Mouse (Mus musculus) regulatory T cell (primary cell): Measurements from ENCODE around the gene Wasf2.

Experiments
- in situ Hi-C: fragments of 300-600 bp; cut with MboI, MseI; formaldehyde crosslinking; loops from one replicate; pipeline ENCODE4 v1.15.1; 2025; ENCODE audit warnings: high pct_unique_total_duplicates

The Wasf2 gene

DNA sequence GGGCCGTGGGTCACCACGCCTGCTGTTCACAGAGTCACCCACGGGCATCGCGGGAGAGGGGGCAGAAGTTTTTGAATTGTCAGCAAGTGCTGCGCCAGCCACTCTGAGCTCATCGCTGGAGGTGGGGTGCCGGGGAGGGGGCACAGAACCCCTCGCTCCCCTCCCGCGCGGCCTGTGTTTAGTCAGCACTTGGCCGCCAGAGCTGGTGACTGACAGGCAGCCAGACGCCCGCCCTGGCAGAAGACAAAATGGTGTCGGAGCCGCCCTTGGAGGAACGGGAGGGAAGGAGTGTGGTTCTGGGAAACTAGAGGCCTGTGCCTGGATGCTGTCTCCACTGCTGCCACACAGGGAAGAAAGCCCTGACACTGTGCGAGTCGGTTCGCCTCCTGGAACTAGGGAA, 70.0 kb downstream of the Wasf2 start:
- in situ Hi-C loops: no loop called here

DNA sequence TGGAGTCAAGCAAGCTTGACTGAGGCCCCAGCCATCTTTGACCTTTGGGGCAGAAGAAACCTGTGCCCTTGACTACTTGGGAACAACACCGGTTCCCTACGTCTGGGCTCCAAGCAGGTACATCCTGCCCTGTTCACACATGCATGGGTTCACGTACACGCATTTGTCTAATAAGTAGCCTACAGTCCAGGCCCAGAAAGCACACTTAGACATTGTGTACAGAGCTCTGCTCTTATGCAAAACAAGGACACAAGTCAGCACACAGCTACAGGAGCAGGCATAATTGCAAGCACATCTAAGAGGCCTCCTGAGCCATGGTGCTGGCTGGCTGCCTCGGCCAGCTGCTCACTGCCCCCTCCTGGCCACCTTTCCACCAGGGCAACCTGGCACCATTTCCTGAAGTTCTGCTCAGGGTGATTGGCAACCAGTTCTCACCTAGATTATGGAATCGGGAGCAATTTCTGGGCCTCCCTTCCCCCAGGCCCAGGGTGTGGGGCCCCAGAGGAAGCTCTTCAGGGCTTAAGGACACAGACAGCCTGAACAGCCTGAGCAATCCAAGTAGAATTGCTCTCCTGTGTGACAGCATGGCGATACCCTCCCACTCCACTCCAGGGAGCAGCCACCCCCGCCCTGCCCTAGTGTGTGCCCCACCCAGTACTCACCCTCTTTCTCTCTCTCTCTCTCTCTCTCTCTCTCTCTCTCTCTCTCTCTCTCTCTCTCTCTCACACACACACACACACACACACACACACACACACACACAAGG, 70.9 kb downstream of the Wasf2 start:
- in situ Hi-C loops: no loop called here

DNA sequence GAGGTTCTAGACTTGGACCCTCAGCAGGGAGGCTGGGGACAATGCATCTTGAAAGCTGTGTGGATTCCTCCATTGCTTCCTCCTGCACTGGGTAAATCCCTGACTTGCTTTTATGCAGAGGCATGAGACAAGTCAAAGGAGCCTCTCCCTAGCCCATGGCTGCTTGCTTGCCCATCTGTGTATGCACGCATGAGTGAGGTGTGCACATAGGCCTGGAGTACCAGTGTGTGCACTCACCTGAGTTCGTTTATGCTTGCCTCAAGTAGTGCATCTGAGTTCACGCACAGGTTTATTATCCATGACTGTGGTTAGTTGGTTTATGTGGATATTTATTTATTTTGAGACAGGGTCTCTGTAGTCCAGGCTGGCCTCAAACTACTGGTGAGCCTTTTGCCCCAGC, 71.9 kb downstream of the Wasf2 start:
- in situ Hi-C loops: no loop called here

DNA sequence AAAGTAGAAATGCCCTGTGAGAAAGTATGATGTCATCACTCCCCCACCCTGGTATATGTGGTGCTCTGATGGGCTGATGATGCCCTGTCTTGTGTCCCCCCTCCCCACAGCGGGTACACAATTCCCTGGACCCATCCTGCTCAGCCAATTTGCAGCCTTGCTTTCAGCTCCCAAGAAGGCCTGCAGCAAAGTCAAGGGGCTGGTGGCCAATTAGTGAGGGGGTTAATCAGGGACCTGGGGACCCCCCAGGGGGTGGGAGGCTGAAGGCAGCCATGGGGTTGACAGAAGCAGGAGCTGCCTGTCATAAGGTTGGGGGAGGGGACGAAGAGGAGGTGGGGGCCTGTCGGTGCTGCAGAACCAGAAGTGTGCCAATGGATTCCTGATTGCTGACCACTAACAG, 73.3 kb downstream of the Wasf2 start:
- in situ Hi-C loops: no loop called here

DNA sequence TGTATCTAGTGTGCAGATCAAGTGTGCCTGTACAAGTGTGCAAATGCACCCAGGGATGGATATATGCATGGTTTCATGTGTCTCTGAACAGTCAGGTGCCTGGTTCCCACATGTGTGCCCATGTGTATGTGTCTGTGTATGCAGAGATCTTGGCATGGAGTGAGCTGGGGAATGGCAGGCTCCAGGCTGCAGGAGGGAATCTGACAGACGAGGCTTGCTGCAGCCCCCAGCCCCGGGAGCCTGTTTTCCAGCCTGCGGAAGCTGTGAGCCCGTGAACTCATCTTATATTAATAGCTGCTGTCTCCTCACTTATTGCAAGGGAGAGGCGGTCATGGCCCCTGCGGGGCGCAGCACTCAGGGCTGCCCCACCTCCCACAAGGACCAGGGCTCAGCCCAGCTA, 74.1 kb downstream of the Wasf2 start:
- in situ Hi-C loops: no loop called here

DNA sequence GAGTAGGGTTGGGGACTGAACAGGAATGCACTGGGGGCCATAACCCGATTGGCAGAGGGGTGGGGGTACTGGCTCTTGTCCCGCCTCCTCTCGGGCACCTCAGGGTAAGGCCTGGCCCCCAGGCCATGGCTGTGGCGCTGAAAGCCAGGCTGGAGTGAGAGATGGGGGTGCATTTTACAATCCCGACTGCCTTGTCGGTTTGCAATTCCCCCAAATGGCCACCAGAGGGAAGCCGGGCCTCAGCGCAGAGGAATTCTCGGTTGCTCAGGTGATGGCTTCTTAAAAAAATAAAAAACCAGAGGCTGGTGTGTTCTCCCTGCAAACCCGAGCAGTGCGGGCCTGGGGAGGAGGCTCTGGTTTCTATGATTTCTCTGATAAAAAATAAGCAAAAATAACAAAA, 79.1 kb downstream of the Wasf2 start:
- in situ Hi-C loops: no loop called here

DNA sequence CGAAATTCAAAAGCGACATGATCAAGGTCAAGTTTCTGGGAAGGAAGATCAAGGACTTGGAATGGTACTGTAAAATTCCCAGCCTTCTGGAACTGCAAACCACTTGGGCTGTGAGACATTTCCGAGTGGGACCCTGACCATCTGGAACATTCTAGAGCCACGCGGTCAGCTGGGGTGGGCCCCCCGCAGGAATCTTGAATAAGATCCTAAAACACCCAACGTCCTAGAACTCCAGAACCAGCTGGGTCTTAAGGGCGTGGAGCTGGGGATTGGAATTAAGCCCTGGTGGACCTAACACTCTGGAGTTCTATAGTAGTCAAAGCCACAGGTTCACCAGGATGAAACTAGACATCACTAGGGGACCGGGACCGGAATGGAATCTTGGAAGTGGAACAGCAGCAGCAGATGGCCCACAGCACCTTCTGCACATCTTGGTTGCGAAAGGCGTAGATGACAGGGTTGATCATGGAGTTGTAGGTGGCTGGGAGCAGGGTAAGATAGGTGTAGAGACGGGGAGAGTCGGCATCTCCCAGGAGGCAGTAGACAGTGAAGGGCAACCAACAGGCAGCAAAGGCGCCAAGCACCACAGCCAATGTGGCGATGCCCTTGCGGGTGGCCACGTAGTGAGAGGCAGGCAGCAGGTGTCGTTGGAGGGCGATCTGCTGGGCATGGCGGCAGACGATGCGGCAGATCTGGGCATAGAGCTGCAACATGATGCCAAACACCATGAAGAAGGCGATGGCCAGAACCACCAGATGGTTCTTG, 79.9 kb downstream of the Wasf2 start:
- in situ Hi-C loops: loop anchor here (5.0 kb wide), 2 partner anchors 37 to 87 kb away; no protein-coding TSS in a partner anchor

DNA sequence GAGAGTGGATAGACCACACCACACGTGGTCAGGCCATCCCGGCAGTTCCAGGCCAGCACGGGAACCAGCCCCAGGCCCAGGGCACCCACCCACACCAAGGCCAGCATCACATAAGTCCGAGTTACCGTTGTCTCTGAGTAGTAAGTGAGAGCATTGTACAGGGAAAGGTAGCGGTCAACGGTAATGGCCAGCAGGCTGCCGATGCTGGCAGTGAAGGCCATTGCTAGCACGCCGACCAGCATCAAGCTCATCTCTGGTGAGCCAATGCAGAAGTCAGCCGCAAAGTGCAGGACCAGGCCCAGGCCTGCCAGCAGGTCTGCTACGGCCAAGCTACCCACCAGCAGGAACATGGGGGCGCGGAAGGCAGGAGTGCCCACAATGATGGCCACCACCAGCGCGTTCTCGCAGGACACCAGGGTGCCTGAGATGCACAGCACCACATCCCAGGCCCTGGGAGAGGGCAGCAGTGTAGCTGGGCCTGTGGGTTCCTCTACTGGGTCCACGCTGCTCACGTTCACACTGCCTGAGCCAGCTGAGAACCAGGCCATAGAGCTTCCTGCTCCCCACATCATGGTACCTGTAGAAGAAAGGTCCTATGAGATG, 80.6 kb downstream of the Wasf2 start:
- in situ Hi-C loops: loop anchor here (5.0 kb wide), 2 partner anchors 36 to 86 kb away; no protein-coding TSS in a partner anchor

DNA sequence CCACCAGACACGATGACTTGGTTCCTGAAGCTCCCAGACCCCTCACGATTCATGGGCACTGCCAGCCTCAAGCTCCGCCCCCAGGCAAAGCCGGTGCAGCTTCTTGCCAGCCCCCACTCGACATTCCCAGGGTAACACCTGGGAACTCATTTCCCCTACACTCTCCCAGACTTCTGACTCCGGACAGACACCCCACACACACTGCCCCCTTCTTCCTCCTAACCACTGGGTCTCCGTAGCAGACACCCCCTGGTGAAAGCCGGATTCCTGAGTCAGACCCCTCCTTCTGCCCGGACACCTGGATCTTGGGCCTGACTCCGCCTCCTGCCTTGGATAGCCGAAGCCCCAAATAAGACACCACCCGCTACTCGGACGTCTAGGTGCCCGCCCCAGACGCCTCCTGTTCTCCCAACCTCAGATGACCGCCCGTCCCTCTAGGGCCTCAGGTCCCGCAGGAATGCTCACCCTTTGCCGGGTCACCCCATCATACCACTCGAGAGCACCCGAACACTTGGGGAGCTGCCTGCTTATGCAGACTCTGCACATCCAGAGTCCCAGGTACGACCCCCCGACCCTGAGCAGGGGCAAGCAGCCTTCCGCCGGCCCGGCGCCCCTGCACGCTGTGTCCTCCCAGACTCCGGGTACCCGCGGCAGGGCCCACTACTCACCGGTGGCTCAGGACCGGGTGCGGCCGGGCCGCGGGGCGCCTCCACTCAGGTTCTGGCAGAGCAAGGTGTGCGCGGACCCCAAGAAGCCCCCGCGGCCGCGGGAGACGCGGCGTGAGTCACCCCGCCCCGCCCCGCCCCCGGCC, 81.7 kb downstream of the Wasf2 start, which contains the start of the genes Cd164l2 and Gpr3:
Gene Cd164l2 (plus strand): TSS at position 381 of the 811 bp plus-strand sequence.
Gene Gpr3 (minus strand): TSS at position 786 of the 811 bp plus-strand sequence.
- in situ Hi-C loops: loop anchor here (5.0 kb wide), 2 partner anchors 35 to 85 kb away; no protein-coding TSS in a partner anchor

DNA sequence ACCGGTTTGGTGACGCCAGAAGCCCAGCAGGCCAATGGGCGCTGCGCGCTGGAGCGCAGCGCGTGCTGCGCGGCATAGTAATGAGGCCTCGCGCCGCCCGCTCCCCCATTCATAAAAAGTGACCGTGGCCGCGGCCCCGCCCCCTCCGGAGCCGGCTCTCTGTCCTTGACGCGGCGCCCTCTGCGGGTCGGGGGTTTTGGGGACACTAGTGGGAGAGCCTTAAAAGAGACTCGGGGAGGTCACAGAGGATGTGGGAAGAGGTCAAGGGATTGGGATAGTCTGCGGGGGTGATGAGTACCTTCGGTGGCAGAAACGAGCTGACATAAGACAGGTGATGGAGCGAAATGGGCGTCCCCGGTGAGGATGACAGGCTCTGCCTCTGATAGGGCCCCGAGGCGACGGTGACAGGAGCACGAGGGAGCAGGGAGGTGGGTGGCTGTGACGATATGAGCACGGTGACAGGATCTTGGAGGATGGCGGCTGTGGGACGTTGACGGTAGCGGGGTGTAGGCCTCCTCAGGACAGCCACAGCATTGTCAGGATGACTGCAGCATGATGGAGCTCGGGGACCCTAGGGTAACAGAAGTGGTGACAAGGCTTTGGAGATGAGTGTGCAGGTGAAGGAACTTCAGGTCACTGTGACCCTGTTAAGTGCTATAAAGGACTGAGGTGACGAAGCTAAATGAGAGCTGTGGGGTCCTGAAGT, 82.4 kb downstream of the Wasf2 start:
- in situ Hi-C loops: loop anchor here (5.0 kb wide), 2 partner anchors 35 to 85 kb away; no protein-coding TSS in a partner anchor

DNA sequence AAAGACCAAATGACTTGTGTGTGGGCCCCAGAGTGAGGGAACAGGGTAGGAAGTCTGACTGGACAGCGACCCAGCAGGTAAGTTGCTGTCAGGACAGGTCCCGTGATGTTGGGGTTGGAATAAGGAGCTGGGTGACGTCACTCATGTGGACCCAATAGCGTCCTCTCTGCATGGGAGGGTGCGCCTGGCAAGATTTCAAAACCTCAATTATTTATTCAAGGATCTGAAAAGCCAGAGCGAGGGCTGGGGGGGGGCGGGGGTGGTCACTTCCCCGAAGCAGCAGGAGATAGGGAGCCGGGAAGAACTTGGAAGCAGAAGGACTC, 82.9 kb downstream of the Wasf2 start:
- in situ Hi-C loops: loop anchor here (5.0 kb wide), 2 partner anchors 34 to 84 kb away; no protein-coding TSS in a partner anchor

DNA sequence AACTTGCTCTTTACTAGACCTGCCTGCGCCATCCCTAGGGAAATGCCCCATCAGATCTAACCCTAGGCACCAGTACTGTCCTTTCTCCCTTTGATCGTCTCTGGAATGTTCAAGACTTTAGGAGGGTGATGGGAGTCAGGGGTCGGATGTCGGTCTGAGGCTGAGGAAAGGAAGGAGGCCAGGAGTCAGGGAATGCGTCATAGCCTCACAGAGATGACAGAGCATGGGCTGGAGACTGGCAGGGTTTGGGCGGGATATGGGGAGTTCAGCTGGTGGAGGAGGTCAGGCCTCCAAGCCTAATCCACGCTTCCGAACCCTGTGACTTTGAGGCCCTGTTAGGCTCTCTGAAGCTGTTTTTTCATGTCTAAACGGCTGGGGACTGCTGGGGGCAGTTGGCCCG, 83.4 kb downstream of the Wasf2 start:
- in situ Hi-C loops: loop anchor here (5.0 kb wide), 2 partner anchors 34 to 84 kb away; no protein-coding TSS in a partner anchor

DNA sequence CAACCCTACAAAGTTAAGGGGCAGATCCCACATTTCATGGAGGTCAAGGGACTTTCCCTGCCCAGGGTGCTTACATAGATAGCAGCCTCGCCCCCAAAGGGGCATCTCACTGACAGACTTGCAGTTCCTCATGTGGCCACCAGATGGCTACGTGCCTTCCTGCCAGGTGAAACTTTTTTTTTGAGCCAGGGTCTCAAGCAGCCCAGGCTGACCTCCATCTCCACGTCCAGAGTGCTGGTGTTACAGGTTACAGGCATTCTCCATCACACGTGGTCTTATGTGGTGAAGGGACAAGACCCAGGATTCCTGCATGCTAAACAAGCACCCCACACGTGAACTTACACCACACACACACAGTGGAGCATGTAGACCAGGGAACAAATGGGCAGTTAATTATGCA, 87.3 kb downstream of the Wasf2 start:
- in situ Hi-C loops: no loop called here

DNA sequence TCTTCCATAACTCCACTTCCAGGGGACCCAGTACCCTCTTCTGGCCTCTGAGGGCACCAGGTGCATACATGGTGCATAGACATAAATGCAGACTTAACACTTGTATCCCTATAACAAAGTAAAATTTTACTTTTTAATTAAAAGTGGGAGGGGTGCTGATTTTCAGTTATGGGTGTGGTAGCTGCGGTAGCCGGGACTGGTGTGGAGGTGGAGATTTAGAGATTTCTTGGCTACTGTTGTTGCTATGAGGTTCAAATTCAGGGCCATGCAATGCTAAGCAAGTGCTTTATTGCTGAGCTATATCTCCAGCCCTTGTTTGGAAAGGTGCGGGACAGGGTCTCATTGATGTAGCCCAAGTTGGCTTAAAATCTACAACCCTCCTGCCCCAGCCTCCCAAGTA, 88.4 kb downstream of the Wasf2 start:
- in situ Hi-C loops: no loop called here

DNA sequence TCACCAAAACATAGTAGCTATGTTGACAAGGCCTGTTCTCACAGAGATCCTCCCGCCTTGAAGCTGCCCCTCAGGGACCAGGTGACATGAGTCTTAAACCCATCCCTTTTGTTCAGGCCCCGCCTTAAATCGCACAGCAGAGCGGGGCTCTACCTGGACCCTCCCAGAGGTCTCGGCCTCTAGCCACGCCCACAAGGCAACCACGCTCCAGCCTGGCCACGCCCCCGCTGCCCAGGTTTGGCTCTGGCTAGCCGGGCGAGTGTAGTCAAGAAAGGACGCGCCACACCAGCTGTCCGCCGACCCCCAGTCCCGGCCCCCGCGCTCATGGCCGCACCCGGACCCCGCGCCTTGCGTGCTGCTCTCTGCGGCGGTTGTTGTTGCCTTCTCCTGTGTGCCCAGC, 90.4 kb downstream of the Wasf2 start:
- in situ Hi-C loops: no loop called here

DNA sequence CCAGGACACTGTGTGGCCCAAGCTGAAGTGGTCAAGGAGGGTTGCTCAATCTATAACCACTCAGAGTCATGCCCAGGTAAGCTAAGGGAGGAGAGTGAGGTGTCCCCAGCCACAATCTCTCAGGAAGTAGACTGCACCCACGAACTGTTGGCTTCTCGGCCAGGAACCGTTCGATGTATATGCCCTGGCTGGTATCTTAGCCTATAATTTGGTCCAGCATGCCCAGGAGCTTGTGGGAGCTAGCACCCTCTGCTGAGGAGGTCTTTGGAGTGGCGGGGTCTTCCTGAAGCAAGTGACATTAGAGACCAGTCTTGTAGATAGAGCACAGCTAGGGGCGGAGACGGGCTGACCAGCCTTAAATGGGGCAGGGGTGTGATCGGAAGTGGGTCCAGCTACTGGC, 91.4 kb downstream of the Wasf2 start:
- in situ Hi-C loops: no loop called here

DNA sequence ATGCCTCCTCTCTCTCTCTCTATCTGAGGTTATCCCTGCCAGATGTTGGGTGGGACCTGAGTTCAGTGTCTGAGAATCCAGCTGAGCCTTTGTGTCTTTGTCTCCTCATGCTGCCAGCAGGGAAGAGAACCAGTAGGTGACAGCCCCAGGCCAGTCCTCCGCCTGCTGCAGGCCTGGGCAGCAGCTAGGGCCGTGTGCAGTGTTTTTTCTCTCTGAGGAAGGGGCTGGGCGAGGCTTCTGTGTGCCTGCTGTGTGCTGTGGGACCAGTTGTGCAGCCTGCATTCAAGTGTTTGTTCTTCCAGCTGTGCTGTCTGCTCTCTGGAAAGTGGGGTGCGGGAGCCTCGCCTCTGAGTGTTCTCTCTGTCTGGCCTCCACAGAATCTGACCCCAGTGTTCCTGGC, 93.6 kb downstream of the Wasf2 start:
- in situ Hi-C loops: no loop called here

DNA sequence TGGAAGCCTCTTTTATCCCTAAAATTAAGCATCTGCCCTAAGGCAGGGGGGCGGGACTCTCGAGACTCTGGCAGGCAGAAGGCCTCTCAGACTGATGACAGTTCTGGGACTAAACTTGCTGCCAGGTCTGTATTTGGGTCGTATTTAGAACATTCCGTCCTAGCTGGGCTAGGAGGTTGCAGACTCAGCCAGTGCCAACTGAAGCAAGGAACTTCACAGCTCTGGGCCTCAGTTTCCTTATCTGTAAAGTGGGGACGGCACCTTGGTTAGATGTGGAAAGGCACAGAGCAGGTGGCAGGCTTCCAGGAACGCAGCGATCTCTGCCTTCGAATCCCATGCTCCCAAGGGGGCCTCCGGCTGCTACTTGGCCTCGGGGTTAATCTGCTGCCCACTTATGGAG, 95.8 kb downstream of the Wasf2 start:
- in situ Hi-C loops: no loop called here

DNA sequence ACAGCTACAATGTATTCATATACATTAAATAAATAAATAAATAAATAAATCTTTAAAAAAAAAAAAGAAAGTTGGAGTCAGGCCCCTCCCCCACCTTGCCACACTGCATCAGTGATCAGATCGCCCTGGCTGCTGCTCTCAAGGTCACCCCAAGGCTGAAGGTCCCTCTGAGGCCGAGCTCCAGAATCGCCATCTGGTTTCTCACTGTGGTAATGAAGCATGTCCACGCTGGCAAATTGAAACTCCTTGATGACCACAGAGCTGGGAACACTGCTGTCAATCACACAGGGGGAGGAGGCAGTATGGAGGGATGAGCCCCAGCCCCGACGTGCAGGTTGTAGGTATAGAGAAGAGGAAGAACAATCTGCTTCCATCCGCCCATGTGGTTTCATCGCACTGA, 97.3 kb downstream of the Wasf2 start:
- in situ Hi-C loops: no loop called here

DNA sequence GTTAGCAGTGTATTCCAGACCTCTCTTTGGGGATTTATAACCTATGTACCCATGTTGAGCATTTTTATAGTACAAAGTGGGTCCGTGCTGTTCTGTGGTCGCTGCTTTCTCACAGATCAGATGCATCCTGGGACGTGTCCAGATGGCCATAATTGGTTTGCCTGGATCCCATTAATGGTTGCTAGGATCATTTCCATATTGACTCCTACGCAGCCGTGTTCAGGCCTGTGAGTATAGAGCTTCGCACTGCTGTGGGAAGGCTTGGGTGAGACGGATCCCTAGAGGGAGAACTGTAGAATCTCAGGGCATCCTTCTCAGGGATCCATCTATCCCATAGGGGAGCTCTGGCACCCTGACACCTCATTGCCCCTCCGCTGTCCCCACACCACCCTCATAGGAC, 99.3 kb downstream of the Wasf2 start:
- in situ Hi-C loops: no loop called here
